Mouse (Mus musculus) olfactory bulb, adult 2 months (tissue): ENCODE measurements at regions not wholly inside any gene's neighbourhood (a gene's known extent, or its start where the extent isn't known, plus 50 kb on each side); places are given as distances from the start of the nearest gene placed in this dataset.

Experiments
- H3K27ac ChIP-seq: fragments of 200-500 bp; 2 replicates; pipeline ENCODE4 v1.5.1; 2012; ENCODE audit warnings: low read depth, low read length; ENCODE audit not compliant: insufficient read depth
- H3K4me1 ChIP-seq: fragments of 200-500 bp; 2 replicates; pipeline ENCODE4 v1.6.1; 2012; ENCODE audit warnings: low read length; ENCODE audit not compliant: control insufficient read depth, insufficient read depth
- H3K4me3 ChIP-seq: fragments of 200-500 bp; 2 replicates; pipeline ENCODE4 v1.5.1; 2012; ENCODE audit warnings: mild to moderate bottlenecking, low read depth, low read length, moderate library complexity; ENCODE audit not compliant: insufficient read depth
- CTCF ChIP-seq: fragments of 200-500 bp; IDR thresholded peaks from 2 replicates; pipeline ENCODE4 v1.5.1; 2012; ENCODE audit warnings: low read depth, mild to moderate bottlenecking, low read length, moderate library complexity; ENCODE audit not compliant: insufficient read depth
- POLR2A ChIP-seq: fragments of 200-500 bp; IDR thresholded peaks from 2 replicates; pipeline ENCODE4 v1.6.1; 2012; ENCODE audit warnings: mild to moderate bottlenecking, low read depth, low read length, moderate library complexity; ENCODE audit not compliant: insufficient read depth
- WGBS: fragments of 180-500 bp; shearing (Covaris S2); methylation state at CpG from one replicate; pipeline ENCODE4 v1.1.7; 2018; 5-methylcytosine and 5-hydroxymethylcytosine counted together

DNA sequence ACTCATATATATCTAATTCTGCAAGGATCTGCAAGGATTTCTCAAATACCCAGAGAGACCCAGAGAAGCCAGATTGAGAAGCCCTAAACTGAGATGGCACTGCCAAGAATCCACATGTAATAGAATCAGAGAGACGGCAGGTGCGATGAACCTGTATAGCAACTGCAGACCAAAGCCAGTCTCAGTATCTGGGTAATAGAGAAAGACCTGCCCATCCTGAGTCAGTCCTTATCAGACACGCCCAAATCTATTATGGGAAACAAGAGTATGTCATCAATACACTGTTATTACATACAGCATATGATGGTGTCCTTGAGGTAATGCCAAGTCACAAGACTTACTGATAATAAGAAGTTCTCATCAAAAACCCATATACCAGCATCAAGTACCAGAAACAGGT is 52.8 kb upstream of the Klf3 start:
- WGBS: 98% methylated on average over 3 of the region's 3 CpGs
- no peak overlapping the region for H3K4me3 ChIP-seq
- H3K27ac ChIP-seq: no peak overlapping the region
- H3K4me1 ChIP-seq: no peaks in the 10 kb centered on the region
- TF ChIP-seq CTCF (no peak), POLR2A (no peak)

DNA sequence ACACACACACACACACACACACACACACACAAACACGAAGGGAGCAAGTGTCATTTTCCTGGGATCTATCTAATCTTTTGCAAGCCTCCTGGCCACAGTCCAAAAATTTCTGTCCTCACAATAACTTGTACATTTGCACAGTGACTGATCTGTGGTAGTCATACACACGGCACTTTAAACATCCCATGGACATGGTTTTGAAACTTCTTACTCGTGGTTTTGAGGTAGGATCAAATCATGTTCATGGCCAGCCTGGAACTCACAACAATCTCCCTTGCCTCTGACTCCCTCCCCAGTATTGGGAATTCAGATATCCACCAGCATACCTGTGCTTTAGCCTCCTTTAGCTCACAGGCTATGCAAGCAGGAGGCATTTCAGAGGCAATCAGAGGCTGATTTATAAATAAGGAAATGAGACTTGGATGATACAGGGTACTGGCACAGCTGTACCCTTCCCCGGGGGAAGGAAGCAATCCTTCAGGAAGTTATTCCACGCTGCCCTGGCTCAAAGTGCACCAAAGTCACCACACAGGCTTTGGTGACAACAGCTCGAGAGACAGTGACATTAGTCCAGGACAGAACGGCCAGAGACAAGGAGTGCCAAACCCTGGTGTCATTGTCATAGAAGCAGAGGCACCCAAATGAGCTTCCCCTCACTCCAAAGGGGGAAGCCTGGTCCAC is 52.1 kb upstream of the Klf3 start:
- no peak for TF ChIP-seq CTCF
- no peak for TF ChIP-seq POLR2A
- WGBS: 76% methylated on average over 7 of the region's 7 CpGs
- H3K4me1 ChIP-seq: no peaks in the 10 kb centered on the region
- no peak overlapping the region for H3K27ac ChIP-seq
- H3K4me3 ChIP-seq: no peak overlapping the region

GRCm38 (mm10) chr5:64753142-64753750 is 49.9 kb upstream of the Klf3 start:
- H3K27ac ChIP-seq: no peak overlapping the region
- TF ChIP-seq CTCF (no peak), POLR2A (no peak)
- WGBS: 68% methylated on average over 7 of the region's 7 CpGs

More at GRCm38 (mm10) chr5:64753142-64753750, 49.9 kb upstream of the Klf3 start:
- Histone ChIP-seq H3K4me1 (no peaks in the 10 kb centered on the region), H3K4me3 (no peak overlapping the region)
